Mouse (Mus musculus) stomach, embryonic 14.5 days (tissue): ENCODE measurements around the gene Klhl3. TPM values are rescaled to one million over a fixed set of nuclear protein-coding genes. Genes with fewer than 3 reads are reported as not detected.

Experiments
- ATAC-seq: fragments of 200-750 bp; cut with Nextera tagmentation; 2 replicates; pipeline ENCODE4 v1.8.0; 2017; ENCODE audit warnings: low read depth, moderate TSS enrichment; ENCODE audit not compliant: insufficient number of reproducible peaks, insufficient read depth, low FRiP score
- H3K27ac ChIP-seq: fragments of 300-500 bp; sonication (generic); 2 replicates; pipeline ENCODE4 v1.5.1; 2014; ENCODE audit warnings: mild to moderate bottlenecking, low read length, moderate library complexity, mixed read lengths
- H3K27me3 ChIP-seq: fragments of 300-500 bp; sonication (generic); 2 replicates; pipeline ENCODE4 v1.6.1; 2014; ENCODE audit warnings: low read length, control low read depth, mixed read lengths; ENCODE audit not compliant: control insufficient read depth, insufficient read depth
- H3K36me3 ChIP-seq: fragments of 300-500 bp; sonication (generic); 2 replicates; pipeline ENCODE4 v1.6.1; 2014; ENCODE audit warnings: mild to moderate bottlenecking, control low read depth, low read length, moderate library complexity, mixed read lengths; ENCODE audit not compliant: control insufficient read depth, insufficient read depth
- H3K4me1 ChIP-seq: fragments of 300-500 bp; sonication (generic); 2 replicates; pipeline ENCODE4 v1.6.1; 2014; ENCODE audit warnings: low read length, control low read depth, mixed read lengths; ENCODE audit not compliant: control insufficient read depth, insufficient read depth
- H3K4me2 ChIP-seq: fragments of 300-500 bp; sonication (generic); replicated peaks from 2 replicates; pipeline ENCODE4 v1.6.1; 2014; ENCODE audit warnings: low read depth, low read length, control low read depth
- H3K4me3 ChIP-seq: fragments of 300-500 bp; sonication (generic); 2 replicates; pipeline ENCODE4 v1.5.1; 2014; ENCODE audit warnings: low read depth, low read length, control low read depth
- H3K9ac ChIP-seq: fragments of 300-500 bp; sonication (generic); replicated peaks from 2 replicates; pipeline ENCODE4 v1.6.1; 2014; ENCODE audit warnings: low read depth, mild to moderate bottlenecking, control low read depth, low read length, moderate library complexity, mixed read lengths
- H3K9me3 ChIP-seq: fragments of 300-500 bp; sonication (generic); 2 replicates; pipeline ENCODE4 v1.6.1; 2016; ENCODE audit warnings: low read depth, low read length, control low read depth; ENCODE audit not compliant: control insufficient read depth
- WGBS: fragments of 180-500 bp; shearing (Covaris S2); extraction: QIAGEN DNeasy Blood & Tissue Kit; methylation state at CpG from one replicate; pipeline ENCODE4 v1.1.7; 2014; 5-methylcytosine and 5-hydroxymethylcytosine counted together
- polyA plus RNA-seq: library from polyadenylated mRNA; unstranded; fragments of >200 nt; fragmentation: Nextera tagmentation; extraction: Ambion mirVana; gene quantifications from 2 replicates; pipeline ENCODE4 v1.2.1, GENCODE M21; 2014

Klhl3 gene
- polyA plus RNA-seq, 1 experiment from 2014 or later = 3.2 TPM

GRCm38 (mm10) chr13:58017298-58017697, 96.1 kb downstream of the Klhl3 start:
- Histone ChIP-seq H3K27me3 (no peaks in the 10 kb centered on the region), H3K9ac (no peak overlapping the region), H3K27ac (no peak overlapping the region), H3K9me3 (no peaks in the 10 kb centered on the region), H3K4me2 (no peak overlapping the region), H3K4me3 (no peak overlapping the region), H3K36me3 (no peaks in the 10 kb centered on the region), H3K4me1 (no peaks in the 10 kb centered on the region)
- no peak for ATAC-seq
- whole genome bisulfite sequencing = 77% methylated on average over 6 of the region's 6 CpGs

GRCm38 (mm10) chr13:58012067-58012925, 101.1 kb downstream of the Klhl3 start:
- no peaks in the 10 kb centered on the region for H3K36me3 ChIP-seq
- H3K4me1 ChIP-seq = no peaks in the 10 kb centered on the region
- H3K27ac ChIP-seq = no peak overlapping the region
- H3K27me3 ChIP-seq = no peaks in the 10 kb centered on the region
- 0 out of 2 replicates have a peak, but pooled peaks have one; percentile 43 for ATAC-seq
- no peak overlapping the region for H3K4me2 ChIP-seq
- no peaks in the 10 kb centered on the region for H3K9me3 ChIP-seq
- no peak overlapping the region for H3K9ac ChIP-seq
- no peak overlapping the region for H3K4me3 ChIP-seq
- WGBS = 63% methylated on average over 14 of the region's 14 CpGs

- H3K9ac ChIP-seq = no peak overlapping the region
- 69% methylated on average over 2 of the region's 2 CpGs for WGBS
- ATAC-seq = no peak
- no peak overlapping the region for H3K4me3 ChIP-seq
- no peaks in the 10 kb centered on the region for H3K27me3 ChIP-seq
- H3K4me1 ChIP-seq = no peaks in the 10 kb centered on the region
- H3K4me2 ChIP-seq = no peak overlapping the region
- H3K36me3 ChIP-seq = no peaks in the 10 kb centered on the region
- no peaks in the 10 kb centered on the region for H3K9me3 ChIP-seq
- no peak overlapping the region for H3K27ac ChIP-seq
Observed at GRCm38 (mm10) chr13:58011526-58011925, 101.9 kb downstream of the Klhl3 start.

GRCm38 (mm10) chr13:58010416-58010815, 103.0 kb downstream of the Klhl3 start:
- H3K4me3 ChIP-seq = no peak overlapping the region
- no peaks in the 10 kb centered on the region for H3K27me3 ChIP-seq
- WGBS = 82% methylated on average over 7 of the region's 7 CpGs

GRCm38 (mm10) chr13:58009275-58009674, 104.1 kb downstream of the Klhl3 start:
- no peak overlapping the region for H3K27ac ChIP-seq
- no peaks in the 10 kb centered on the region for H3K4me1 ChIP-seq
- no peaks in the 10 kb centered on the region for H3K36me3 ChIP-seq
- no peak overlapping the region for H3K9ac ChIP-seq
- 80% methylated on average over 13 of the region's 13 CpGs for WGBS
- no peak overlapping the region for H3K4me2 ChIP-seq
- H3K9me3 ChIP-seq = no peaks in the 10 kb centered on the region
- no peak overlapping the region for H3K4me3 ChIP-seq
- ATAC-seq = no peak
- no peaks in the 10 kb centered on the region for H3K27me3 ChIP-seq

More at GRCm38 (mm10) chr13:58010416-58010815, 103.0 kb downstream of the Klhl3 start:
- Histone ChIP-seq H3K36me3 (no peaks in the 10 kb centered on the region), H3K9me3 (no peaks in the 10 kb centered on the region), H3K27ac (no peak overlapping the region), H3K4me1 (no peaks in the 10 kb centered on the region), H3K9ac (no peak overlapping the region), H3K4me2 (no peak overlapping the region)
- ATAC-seq = no peak

GRCm38 (mm10) chr13:58008038-58008364, 105.4 kb downstream of the Klhl3 start:
- H3K4me2 ChIP-seq = no peak overlapping the region
- no peaks in the 10 kb centered on the region for H3K27me3 ChIP-seq
- no peak for ATAC-seq
- 0 out of 2 replicates have a peak overlapping the region, but pooled peaks have one; percentile 10 for H3K27ac ChIP-seq
- H3K4me3 ChIP-seq = no peak overlapping the region
- 90% methylated on average over 5 of the region's 5 CpGs for WGBS
- H3K4me1 ChIP-seq = peaks cover 2% of the 10 kb centered on the region; the same call in 1 of the 2 replicates
- no peaks in the 10 kb centered on the region for H3K36me3 ChIP-seq
- H3K9me3 ChIP-seq = no peaks in the 10 kb centered on the region
- H3K9ac ChIP-seq = no peak overlapping the region

GRCm38 (mm10) chr13:58007256-58008037, 105.9 kb downstream of the Klhl3 start:
- 0 out of 2 replicates have a peak overlapping the region, but pooled peaks have one; percentile 10 for H3K27ac ChIP-seq

GRCm38 (mm10) chr13:58001792-58002191, 111.6 kb downstream of the Klhl3 start:
- WGBS = 89% methylated on average over 3 of the region's 3 CpGs
- H3K27me3 ChIP-seq = 0 out of 2 replicates have a peak, but pooled peaks cover 3% of the 10 kb centered on the region
- H3K9me3 ChIP-seq = no peaks in the 10 kb centered on the region
- peaks cover 4% of the 10 kb centered on the region; the same call in 1 of the 2 replicates for H3K4me1 ChIP-seq
- H3K27ac ChIP-seq = no peak overlapping the region
- H3K4me3 ChIP-seq = no peak overlapping the region
- ATAC-seq = no peak
- H3K36me3 ChIP-seq = no peaks in the 10 kb centered on the region
- no peak overlapping the region for H3K4me2 ChIP-seq
- no peak overlapping the region for H3K9ac ChIP-seq

More at GRCm38 (mm10) chr13:58007256-58008037, 105.9 kb downstream of the Klhl3 start:
- Histone ChIP-seq H3K27me3 (no peaks in the 10 kb centered on the region), H3K9ac (no peak overlapping the region), H3K9me3 (no peaks in the 10 kb centered on the region), H3K4me3 (no peak overlapping the region), H3K4me1 (peaks cover 4% of the 10 kb centered on the region; the same call in 1 of the 2 replicates), H3K4me2 (no peak overlapping the region), H3K36me3 (no peaks in the 10 kb centered on the region)
- peak; percentile 51; the same call in 1 of the 2 replicates for ATAC-seq
- 38% methylated on average over 15 of the region's 16 CpGs for WGBS
